Mouse (Mus musculus) adrenal gland, postnatal 36 days (tissue): ENCODE measurements at regions not wholly inside any gene's neighbourhood (a gene's known extent, or its start where the extent isn't known, plus 50 kb on each side); places are given as distances from the start of the nearest gene placed in this dataset.

Source experiments
- DNase-seq, 2 experiments: peaks; one replicate each; pipeline ENCODE4 v3.0.0; 2021; ENCODE audit warnings: mixed read lengths in 1 of 2

DNA sequence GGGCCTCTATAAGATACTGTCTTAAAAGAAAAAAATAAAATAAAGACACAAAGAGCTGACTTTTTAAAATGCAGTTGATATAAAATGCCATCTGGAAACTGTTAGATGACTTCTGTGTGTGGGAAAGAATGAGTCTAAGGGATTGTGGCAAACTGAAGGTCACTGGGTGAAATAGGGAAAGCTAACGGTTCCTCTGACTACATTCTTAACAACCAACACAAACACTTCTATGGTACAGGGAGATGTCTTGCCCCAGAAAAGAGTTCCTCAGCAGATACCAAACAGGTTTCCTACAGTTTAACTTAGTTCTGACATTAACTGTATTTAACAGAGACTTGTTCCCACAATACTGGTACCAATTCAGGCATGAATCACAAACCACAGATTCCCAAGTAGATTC lies 103.6 kb upstream of the Nt5c1b start:
- DNase-seq: no peak

DNA sequence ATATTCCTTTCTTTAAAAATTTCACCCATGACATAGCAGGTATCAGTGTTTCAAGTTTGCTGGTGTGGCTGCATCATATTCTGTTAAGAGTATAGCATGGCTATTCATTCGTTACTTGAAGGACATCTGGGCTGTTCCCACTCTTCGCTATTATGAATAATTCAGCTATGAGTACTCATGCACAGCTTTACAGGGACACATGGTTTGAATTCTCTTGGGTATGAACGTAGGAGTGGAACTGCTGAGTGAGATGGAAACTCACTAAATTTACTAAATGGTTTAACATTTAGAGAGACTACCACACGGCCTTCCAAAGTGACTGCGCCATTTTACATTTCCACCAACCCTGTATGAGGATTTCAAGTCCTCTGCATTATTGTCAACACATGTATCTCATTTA lies 97.7 kb upstream of the Nt5c1b start:
- DNase-seq: no peak

DNA sequence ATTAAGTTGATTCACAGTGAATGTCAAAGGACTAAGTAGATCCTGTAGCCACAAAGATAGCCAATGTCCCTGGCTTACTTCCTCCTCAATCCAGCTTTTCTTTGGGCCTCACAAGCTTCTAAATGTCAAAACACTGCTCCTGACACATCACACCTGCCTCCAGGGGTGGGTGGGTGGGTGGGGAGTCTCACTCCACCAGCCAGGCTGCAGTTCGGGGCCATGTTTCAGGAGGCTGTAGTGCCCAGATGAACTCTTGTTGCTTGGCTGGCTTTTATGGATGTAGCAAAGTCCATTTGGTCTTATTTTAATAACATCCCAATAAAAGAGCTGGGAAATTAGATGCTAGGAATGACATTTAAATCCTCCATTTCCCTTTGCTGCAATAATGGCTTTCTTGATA lies 94.5 kb upstream of the Nt5c1b start:
- DNase-seq: no peak

DNA sequence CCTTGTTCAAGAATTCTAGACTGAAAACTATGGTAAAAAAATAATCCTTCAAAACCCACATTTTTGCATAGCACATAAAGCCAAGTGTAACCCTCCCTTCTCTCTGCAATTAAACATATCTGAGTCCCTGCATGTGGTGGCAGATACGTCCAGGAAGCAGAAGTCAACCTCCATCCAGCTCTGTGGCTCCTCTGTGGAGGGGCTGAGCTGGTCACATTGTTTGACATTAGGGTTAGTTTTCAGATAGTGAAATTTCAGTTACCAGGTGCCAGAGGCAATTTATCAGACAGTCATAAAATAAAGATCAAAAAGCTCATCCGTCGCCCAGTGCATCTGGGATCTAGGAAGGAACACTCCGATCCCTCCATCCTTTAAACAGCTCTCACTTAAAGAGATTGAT lies 77.1 kb upstream of the Nt5c1b start:
- no peak for DNase-seq

DNA sequence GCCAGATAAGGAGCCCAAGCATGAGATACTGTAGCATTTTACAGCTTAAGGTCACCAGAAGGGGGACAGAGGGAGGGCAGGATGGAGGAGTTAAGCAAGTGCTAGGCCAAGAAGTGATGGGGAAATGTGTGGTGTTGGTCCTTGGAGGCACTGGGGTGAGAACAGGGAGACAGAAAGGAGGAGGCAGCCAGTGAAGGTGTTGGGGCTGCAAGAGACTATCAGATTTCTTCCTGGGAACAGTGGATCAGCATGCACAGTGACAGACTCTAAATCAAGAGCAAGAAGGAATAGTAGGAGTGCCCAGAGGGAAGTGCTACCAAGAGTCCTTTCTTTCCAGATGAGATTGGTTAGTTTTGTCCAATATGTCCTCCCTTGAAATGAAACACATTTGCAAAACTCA lies 63.8 kb upstream of the Nt5c1b start:
- DNase-seq: no peak
